Mouse (Mus musculus) ES-CJ7 (cell line): ENCODE data around the gene Zfp57.
"Not testable (repeated sequence)": the region's sequence is repeated elsewhere in the genome, so short reads cannot be mapped to it uniquely, and the experiment has no call there.

Source experiments
- DNase-seq: peaks from one replicate; pipeline ENCODE4 v3.0.0; 2011; ENCODE audit warnings: low read depth, low spot score

Gene Zfp57

GRCm38 (mm10) chr17:36995448-36995847 lies 5.5 kb upstream of the Zfp57 start:
- DNase-seq, result peak; percentile 97

GRCm38 (mm10) chr17:36997033-36997735 lies 3.8 kb upstream of the Zfp57 start:
- DNase-seq, result peak; percentile 98

- peak; percentile 74 for DNase-seq
Measured at GRCm38 (mm10) chr17:36998477-36998876, 2.5 kb upstream of the Zfp57 start.

GRCm38 (mm10) chr17:37002364-37003330 lies 1.7 kb downstream of the Zfp57 start:
- peak; percentile 98 for DNase-seq

- no peak for DNase-seq
Measured at GRCm38 (mm10) chr17:37003366-37003765, 2.4 kb downstream of the Zfp57 start.

- DNase-seq, result no peak
Measured at GRCm38 (mm10) chr17:37008161-37008560, 7.2 kb downstream of the Zfp57 start.

GRCm38 (mm10) chr17:37009460-37010042 lies 8.6 kb downstream of the Zfp57 start:
- DNase-seq, result no peak

- DNase-seq, result peak; percentile 70
Measured at GRCm38 (mm10) chr17:37011719-37012118, 10.8 kb downstream of the Zfp57 start.

- peak; percentile 65 for DNase-seq
Measured at GRCm38 (mm10) chr17:37012141-37012540, 11.2 kb downstream of the Zfp57 start.

GRCm38 (mm10) chr17:37016333-37016732 lies 15.4 kb downstream of the Zfp57 start:
- no peak for DNase-seq

- DNase-seq, result no peak
Measured at GRCm38 (mm10) chr17:37018328-37018727, 17.4 kb downstream of the Zfp57 start.

GRCm38 (mm10) chr17:37019242-37019641 lies 18.3 kb downstream of the Zfp57 start:
- DNase-seq, result not testable (repeated sequence)

- DNase-seq, result no peak
Measured at GRCm38 (mm10) chr17:37022628-37023576, 21.9 kb downstream of the Zfp57 start, which contains the start of gene Mog. Gene Mog, minus strand, starts transcription at chr17:37023398.

GRCm38 (mm10) chr17:37026425-37026824 lies 25.5 kb downstream of the Zfp57 start:
- DNase-seq, result peak; percentile 47

GRCm38 (mm10) chr17:37027486-37027885 lies 26.5 kb downstream of the Zfp57 start:
- peak; percentile 93 for DNase-seq

- DNase-seq, result peak; percentile 67
Measured at GRCm38 (mm10) chr17:37028212-37028611, 27.2 kb downstream of the Zfp57 start.

- peak; percentile 99 for DNase-seq
Measured at GRCm38 (mm10) chr17:37028683-37029120, 27.7 kb downstream of the Zfp57 start.

GRCm38 (mm10) chr17:37029162-37029561 lies 28.2 kb downstream of the Zfp57 start:
- peak; percentile 55 for DNase-seq

- no peak for DNase-seq
Measured at GRCm38 (mm10) chr17:37039127-37039894, 38.3 kb downstream of the Zfp57 start.

GRCm38 (mm10) chr17:37044651-37045244 lies 43.8 kb downstream of the Zfp57 start:
- DNase-seq, result no peak
